Mouse (Mus musculus) heart, postnatal 25 days (tissue): Measurements from ENCODE around the gene Dock7. TPM values are rescaled to one million over a fixed set of nuclear protein-coding genes. Genes with fewer than 3 reads are reported as not detected.
"Not testable (repeated sequence)": the region's sequence is repeated elsewhere in the genome, so short reads cannot be mapped to it uniquely, and the experiment has no call there.

Experiments
- DNase-seq: peaks from one replicate; pipeline ENCODE4 v3.0.0; 2022; ENCODE audit warnings: low spot score
- intact Hi-C: fragments of 180-260 bp; cut with DNase I; formaldehyde crosslinking; loops from one replicate; pipeline ENCODE4 v1.15.1; 2025
- total RNA-seq, 2 experiments: library from RNA; stranded (reverse); gene quantifications; 2 replicates each; pipeline ENCODE4 v1.2.3; 2021

Gene Dock7
- total RNA-seq, 2 experiments from 2014 or later = 9.0 to 10.6 TPM

DNA sequence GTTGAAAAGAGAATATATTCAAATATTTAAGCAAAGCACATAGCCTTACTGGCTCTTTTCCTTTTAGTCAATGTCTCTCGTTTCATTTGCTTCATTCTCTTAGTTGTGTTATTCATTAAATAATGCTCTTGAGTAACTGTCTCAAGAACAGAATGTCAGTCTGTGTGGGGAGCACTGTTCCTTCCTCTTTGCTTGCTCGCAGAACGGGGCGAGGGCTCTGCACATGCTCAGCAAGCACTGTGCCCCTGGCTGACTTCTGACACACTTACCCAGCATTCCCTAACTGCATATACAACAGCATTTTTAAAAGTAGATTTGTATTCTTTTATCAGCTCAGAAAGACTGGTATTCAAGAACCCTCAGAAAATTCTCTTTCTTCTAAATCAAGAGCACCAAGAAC is 87.8 kb downstream of the Dock7 start:
- no peak for DNase-seq
- intact Hi-C loops = no loop called here

DNA sequence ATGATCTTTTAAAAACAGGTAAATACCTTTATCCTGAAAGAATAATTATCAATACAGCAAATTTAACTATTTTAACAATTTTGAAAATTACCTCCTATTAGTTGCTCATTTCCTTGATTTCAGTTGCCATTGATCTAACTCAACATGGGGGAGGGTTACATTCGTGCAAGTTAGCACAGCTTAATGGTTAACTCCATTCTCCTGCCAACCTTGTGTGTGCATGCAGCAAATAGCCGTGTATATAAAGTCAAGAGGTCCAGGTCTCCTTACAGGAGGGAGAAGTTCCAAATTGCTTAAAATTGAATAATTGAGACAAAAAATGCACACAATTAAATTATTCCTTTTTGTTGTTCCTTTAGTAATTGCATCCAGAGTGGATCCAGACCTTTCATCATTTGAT is 90.0 kb downstream of the Dock7 start, which contains the start of gene Angptl3:
Angptl3 (plus strand) TSS at position 269 of the 400 bp plus-strand sequence.
- intact Hi-C loops = no loop called here

DNA sequence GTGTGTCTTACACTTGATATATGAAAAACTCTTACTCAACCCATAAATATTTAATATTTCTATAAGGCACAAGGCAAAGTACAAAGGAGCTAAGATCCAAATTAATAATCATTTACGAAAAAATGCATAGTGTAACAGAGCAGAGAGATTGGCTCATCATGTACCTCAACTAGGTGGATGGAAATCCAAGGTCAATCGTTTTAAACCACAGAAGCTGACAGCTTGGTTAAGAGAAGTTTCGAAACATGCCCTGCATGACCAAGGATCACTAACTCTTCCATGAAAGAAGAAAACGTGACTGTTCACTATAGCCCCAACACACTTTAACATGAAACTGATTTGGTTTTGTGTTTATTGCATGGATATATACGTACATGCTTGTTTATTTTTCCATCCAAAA is 92.3 kb downstream of the Dock7 start:
- no peak for DNase-seq
- intact Hi-C loops = no loop called here

More for the DNA sequence above, 90.0 kb downstream of the Dock7 start, which contains the start of gene Angptl3:
- DNase-seq = no peak

- no peak for DNase-seq
- intact Hi-C loops = no loop called here
Measured at GRCm38 (mm10) chr4:99022221-99022620, 98.5 kb downstream of the Dock7 start.

DNA sequence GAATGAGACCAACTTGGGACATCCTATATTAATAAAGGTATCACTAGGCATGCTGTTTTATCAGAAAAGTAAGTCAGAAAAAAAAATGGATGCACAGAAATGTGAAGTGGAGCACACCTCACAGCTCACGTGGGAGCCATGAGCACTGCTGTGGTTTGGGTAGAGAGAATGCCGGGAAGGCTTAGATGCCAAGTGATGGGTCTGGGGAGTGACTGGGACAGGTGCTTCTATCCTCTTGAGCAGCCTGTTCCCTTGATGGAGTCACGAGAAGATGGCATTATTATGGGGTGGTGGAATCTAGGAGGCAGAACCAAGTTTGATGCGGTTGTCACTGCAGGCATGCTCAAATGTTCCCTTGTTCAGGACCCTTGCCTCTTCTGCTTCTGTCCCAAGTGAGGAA is 109.7 kb downstream of the Dock7 start:
- DNase-seq = no peak
- intact Hi-C loops = no loop called here

- DNase-seq = no peak
- intact Hi-C loops = no loop called here
Measured at GRCm38 (mm10) chr4:99006319-99006718, 114.4 kb downstream of the Dock7 start.

DNA sequence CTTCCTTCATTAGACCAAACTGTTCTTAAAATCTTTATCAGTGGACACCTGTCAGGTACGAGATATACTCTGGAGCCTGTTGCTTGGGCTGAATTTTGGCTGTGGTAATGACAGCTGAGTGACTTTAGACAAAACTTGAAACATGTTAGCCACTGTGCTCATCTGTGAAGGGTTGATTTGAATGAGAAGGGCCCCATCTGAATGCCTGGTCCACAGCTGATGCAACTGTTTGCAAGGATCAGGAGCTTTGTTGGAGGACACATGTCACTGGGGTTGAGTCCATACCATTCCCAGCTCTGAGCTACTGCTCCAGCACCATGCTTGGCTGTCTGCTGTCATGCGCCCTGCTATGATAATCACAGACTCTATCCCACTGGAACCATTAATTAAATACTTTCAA is 115.1 kb downstream of the Dock7 start:
- no peak for DNase-seq
- intact Hi-C loops = no loop called here

DNA sequence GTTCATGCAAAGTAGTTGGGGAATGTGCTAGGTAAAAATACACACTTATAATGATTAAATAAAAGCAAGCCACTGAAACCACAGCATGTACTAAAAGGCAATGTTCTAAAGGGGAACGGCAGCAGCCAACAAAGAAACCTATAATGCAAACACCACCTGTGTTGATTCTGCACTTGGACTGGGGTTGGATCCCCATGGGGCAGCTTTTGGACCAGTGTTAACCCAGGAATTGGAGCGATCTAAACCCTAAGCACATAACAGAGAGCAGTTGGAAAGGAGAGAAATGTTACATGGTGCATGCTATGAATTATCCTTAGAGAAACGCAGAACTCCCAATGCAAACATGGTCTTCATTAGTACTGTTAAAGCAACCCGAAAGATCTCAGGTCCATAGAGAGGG is 127.2 kb downstream of the Dock7 start:
- intact Hi-C loops = no loop called here
- no peak for DNase-seq

GRCm38 (mm10) chr4:98984701-98985100 is 136.0 kb downstream of the Dock7 start:
- no peak for DNase-seq

DNA sequence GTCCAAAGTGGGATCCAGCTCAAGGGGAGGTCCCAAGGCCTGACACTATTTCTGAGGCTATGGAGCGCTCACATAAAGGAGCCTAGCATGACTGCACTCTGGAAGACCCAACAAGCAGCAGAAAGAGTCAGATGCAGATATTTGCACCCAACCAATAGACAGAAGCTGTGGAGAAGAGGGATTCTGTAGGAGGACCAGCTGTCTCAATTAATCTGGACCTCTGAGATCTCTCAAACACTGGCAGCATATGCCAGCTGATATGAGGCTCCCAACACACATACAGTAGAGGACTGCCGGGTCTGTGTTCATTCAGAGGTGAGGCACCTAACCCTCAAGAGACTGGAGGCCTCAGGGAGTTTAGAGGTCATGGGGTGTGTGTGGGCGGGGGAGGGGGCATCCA is 140.7 kb downstream of the Dock7 start:
- intact Hi-C loops = not testable (repeated sequence)

More at GRCm38 (mm10) chr4:98984701-98985100, 136.0 kb downstream of the Dock7 start:
- intact Hi-C loops = no loop called here

GRCm38 (mm10) chr4:98978693-98979092 is 142.0 kb downstream of the Dock7 start:
- intact Hi-C loops = no loop called here
- no peak for DNase-seq

More for the DNA sequence above, 140.7 kb downstream of the Dock7 start:
- DNase-seq = not testable (repeated sequence)

DNA sequence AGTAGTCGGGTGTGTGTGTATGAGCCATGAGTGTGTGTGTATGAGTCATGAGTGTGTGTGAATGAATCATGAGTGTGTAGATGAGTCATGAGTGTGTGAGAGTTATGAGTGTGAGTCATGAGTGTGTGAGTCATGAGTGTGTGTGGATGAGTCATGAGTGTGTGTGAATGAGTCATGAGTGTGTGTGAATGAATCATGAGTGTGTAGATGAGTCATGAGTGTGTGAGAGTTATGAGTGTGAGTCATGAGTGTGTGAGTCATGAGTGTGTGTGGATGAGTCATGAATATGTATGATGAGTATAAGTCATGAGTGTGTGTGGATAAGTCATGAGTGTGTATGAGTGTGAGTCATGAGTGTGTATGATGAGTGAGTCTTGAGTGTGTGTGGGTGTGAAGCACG is 142.4 kb downstream of the Dock7 start:
- intact Hi-C loops = not testable (repeated sequence)

DNA sequence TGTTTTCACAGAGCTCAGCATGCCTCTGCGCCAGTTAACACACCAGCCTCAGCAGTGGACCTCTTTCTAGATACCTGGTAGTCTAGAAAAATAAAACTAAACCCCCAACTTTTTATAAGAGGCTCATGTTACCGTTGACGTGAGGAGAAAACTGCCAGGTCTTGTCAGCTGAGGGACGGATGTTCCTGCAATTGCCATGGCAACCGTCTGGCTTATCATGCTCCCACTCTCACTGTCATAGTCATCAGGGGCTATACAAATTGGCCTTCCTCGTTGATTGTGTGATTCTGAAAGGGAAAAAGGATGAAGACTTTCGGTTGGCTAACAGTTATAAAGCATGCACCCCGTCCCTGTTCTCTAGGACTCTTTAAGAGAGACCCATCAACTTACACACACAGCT is 145.0 kb downstream of the Dock7 start:
- no peak for DNase-seq
- intact Hi-C loops = no loop called here

More for the DNA sequence above, 142.4 kb downstream of the Dock7 start:
- DNase-seq = not testable (repeated sequence)

DNA sequence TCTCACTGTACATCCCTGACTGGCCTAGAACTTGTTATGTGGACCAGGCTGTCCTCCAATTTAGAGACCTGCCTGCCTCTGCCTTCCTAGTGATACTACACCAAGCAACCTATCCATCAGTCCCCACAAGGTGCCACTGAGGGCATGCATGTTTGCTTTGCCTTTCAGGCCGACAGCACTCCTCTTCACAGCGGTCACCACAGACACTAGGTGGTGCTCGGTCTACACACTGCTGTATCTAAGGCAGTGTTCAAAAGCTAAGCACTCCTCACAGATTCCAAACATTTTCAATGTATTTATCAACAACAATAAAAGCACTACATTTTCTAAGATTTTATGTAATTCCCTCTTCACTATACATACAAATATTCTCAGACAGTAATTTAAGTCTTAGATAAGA is 150.8 kb downstream of the Dock7 start:
- no peak for DNase-seq
- intact Hi-C loops = loop anchor here (5.0 kb wide), 1 partner anchor 212 kb away; no protein-coding TSS in a partner anchor

GRCm38 (mm10) chr4:98960243-98960642 is 160.5 kb downstream of the Dock7 start:
- intact Hi-C loops = no loop called here
- DNase-seq = no peak

DNA sequence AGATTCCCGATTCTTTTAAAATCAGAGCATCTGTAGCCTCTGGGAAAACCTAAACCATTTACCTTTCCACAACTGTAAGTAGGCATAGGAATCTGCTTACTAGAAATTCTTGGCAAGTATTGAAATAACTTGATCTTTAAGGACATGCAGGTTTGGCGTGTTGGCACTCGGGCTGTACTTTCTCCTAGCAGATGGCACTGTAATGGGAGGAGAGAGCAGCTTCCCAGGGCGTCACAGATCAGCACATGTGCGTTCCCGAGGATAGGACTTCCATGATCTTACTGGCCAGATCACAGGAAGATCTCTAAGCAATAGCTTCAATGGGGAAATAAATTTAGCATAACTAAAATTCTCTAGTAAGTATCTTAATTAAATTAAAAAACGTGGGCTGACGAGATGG is 164.7 kb downstream of the Dock7 start:
- intact Hi-C loops = no loop called here
- no peak for DNase-seq

- intact Hi-C loops = no loop called here
- no peak for DNase-seq
Measured at GRCm38 (mm10) chr4:98950563-98950962, 170.2 kb downstream of the Dock7 start.

- intact Hi-C loops = not testable (repeated sequence)
Measured at GRCm38 (mm10) chr4:98938210-98938609, 182.5 kb downstream of the Dock7 start.

GRCm38 (mm10) chr4:98936036-98936435 is 184.7 kb downstream of the Dock7 start:
- DNase-seq = no peak
- intact Hi-C loops = no loop called here

More at GRCm38 (mm10) chr4:98938210-98938609, 182.5 kb downstream of the Dock7 start:
- DNase-seq = not testable (repeated sequence)

GRCm38 (mm10) chr4:98925250-98925781 is 195.4 kb downstream of the Dock7 start:
- intact Hi-C loops = no loop called here
- no peak for DNase-seq

- intact Hi-C loops = loop anchor here (5.0 kb wide), 1 partner anchor 267 kb away; the partner anchor contains the start of gene Atg4c
- DNase-seq = no peak
Measured at GRCm38 (mm10) chr4:98924906-98925178, 195.9 kb downstream of the Dock7 start.
